Mouse (Mus musculus): ENCODE data around the gene Pkp4. TPM values are rescaled to one million over a fixed set of nuclear protein-coding genes. Genes with fewer than 3 reads are reported as not detected.

Gene Pkp4
- polyA plus RNA-seq, 2 experiments, result 5.2 to 8.9 TPM

- Histone ChIP-seq H3K4me1 (replicated peaks; ENCODE audit: control insufficient read depth in 2 of 2, insufficient read depth in 2 of 2, low read length in 1 of 2) (peaks cover 0 to 10% of the 10 kb centered on the region in 2 experiments; a peak in 2 of 4 replicates), H3K27me3 (ENCODE audit: control insufficient read depth, insufficient read depth, low read length) (peaks cover 4% of the 10 kb centered on the region; the same call in 1 of the 2 replicates), H3K4me2 (ENCODE audit: low read depth) (no peak overlapping the region), H3K9ac (replicated peaks) (no peak overlapping the region), H3K9me3 (ENCODE audit: control insufficient read depth, low read length) (no peaks in the 10 kb centered on the region), H3K27ac (no peak overlapping the region), H3K36me3 (replicated peaks; ENCODE audit: control insufficient read depth, insufficient read depth, low read depth) (no peaks in the 10 kb centered on the region), H3K4me3 (ENCODE audit: insufficient read depth in 1 of 2, low read depth in 2 of 2, low read length in 2 of 2) (no peak overlapping the region)
- DNase-seq (ENCODE audit: low read depth in 3 of 3, low spot score in 3 of 3) (no peak), ATAC-seq (ENCODE audit: insufficient read depth) (no peak)
- no peak for TF ChIP-seq CTCF (IDR thresholded peaks at IDR 0.05; ENCODE audit: low read depth)
- TF ChIP-seq EP300 (IDR thresholded peaks at IDR 0.05; ENCODE audit: low read depth), result no peak
- WGBS (ENCODE audit: insufficient replicate concordance), result 36% methylated on average over 2 of the region's 2 CpGs
Measured at GRCm38 (mm10) chr2:59158117-59158516, 2.5 kb upstream of the Pkp4 start.

- Histone ChIP-seq H3K36me3 (replicated peaks; ENCODE audit: control insufficient read depth, insufficient read depth, low read depth) (no peaks in the 10 kb centered on the region), H3K9ac (replicated peaks) (no peak overlapping the region), H3K4me1 (replicated peaks; ENCODE audit: control insufficient read depth in 2 of 2, insufficient read depth in 2 of 2, low read length in 1 of 2) (peaks cover 0 to 10% of the 10 kb centered on the region in 2 experiments; a peak in 2 of 4 replicates), H3K4me3 (ENCODE audit: insufficient read depth in 1 of 2, low read depth in 2 of 2, low read length in 2 of 2) (peak overlapping the region; percentile 42 to 82), H3K4me2 (ENCODE audit: low read depth) (peak overlapping the region; percentile 91), H3K27ac (no peak overlapping the region), H3K27me3 (ENCODE audit: control insufficient read depth, insufficient read depth, low read length) (peaks cover 4% of the 10 kb centered on the region; the same call in 1 of the 2 replicates), H3K9me3 (ENCODE audit: control insufficient read depth, low read length) (no peaks in the 10 kb centered on the region)
- under 1% methylated on average over 16 of the region's 16 CpGs for WGBS (ENCODE audit: insufficient replicate concordance)
- TF ChIP-seq CTCF (IDR thresholded peaks at IDR 0.05; ENCODE audit: low read depth), result no peak
- TF ChIP-seq EP300 (IDR thresholded peaks at IDR 0.05; ENCODE audit: low read depth), result no peak
- ATAC-seq (ENCODE audit: insufficient read depth) (no peak), DNase-seq (ENCODE audit: low read depth in 3 of 3, low spot score in 3 of 3) (no peak)
Measured at GRCm38 (mm10) chr2:59159961-59160604, 567 bp upstream of the Pkp4 start.

- H3K27ac ChIP-seq, result no peak overlapping the region
- no peak for DNase-seq (ENCODE audit: low read depth in 3 of 3, low spot score in 3 of 3)
- no peaks in the 10 kb centered on the region for H3K9me3 ChIP-seq (ENCODE audit: control insufficient read depth, low read length)
- peak overlapping the region; percentile 82 for H3K4me3 ChIP-seq (ENCODE audit: insufficient read depth in 1 of 2, low read depth in 2 of 2, low read length in 2 of 2)
- TF ChIP-seq CTCF (IDR thresholded peaks at IDR 0.05; ENCODE audit: low read depth) (no peak), EP300 (IDR thresholded peaks at IDR 0.05; ENCODE audit: low read depth) (no peak)
- peak; percentile 49 for ATAC-seq (ENCODE audit: insufficient read depth)
- peaks cover 4% of the 10 kb centered on the region; the same call in 1 of the 2 replicates for H3K27me3 ChIP-seq (ENCODE audit: control insufficient read depth, insufficient read depth, low read length)
- no peaks in the 10 kb centered on the region for H3K36me3 ChIP-seq (replicated peaks; ENCODE audit: control insufficient read depth, insufficient read depth, low read depth)
- H3K4me1 ChIP-seq (replicated peaks; ENCODE audit: control insufficient read depth in 2 of 2, insufficient read depth in 2 of 2, low read length in 1 of 2), result peaks cover 0 to 10% of the 10 kb centered on the region in 2 experiments; a peak in 2 of 4 replicates
- 0% methylated on average over 12 of the region's 58 CpGs for WGBS (ENCODE audit: insufficient replicate concordance)
- peak overlapping the region; percentile 76 for H3K9ac ChIP-seq (replicated peaks)
- H3K4me2 ChIP-seq (ENCODE audit: low read depth), result peak overlapping the region; percentile 91
Measured at GRCm38 (mm10) chr2:59161021-59161440, 381 bp downstream of the Pkp4 start.

GRCm38 (mm10) chr2:59161441-59162284 lies 1.0 kb downstream of the Pkp4 start:
- TF ChIP-seq EP300 (IDR thresholded peaks at IDR 0.05; ENCODE audit: low read depth), result no peak
- TF ChIP-seq CTCF (IDR thresholded peaks at IDR 0.05; ENCODE audit: low read depth), result peak; percentile 57
- Histone ChIP-seq H3K4me1 (replicated peaks; ENCODE audit: control insufficient read depth in 2 of 2, insufficient read depth in 2 of 2, low read length in 1 of 2) (peaks cover 0 to 10% of the 10 kb centered on the region in 2 experiments; a peak in 2 of 4 replicates), H3K36me3 (replicated peaks; ENCODE audit: control insufficient read depth, insufficient read depth, low read depth) (no peaks in the 10 kb centered on the region), H3K27ac (no peak overlapping the region), H3K9me3 (ENCODE audit: control insufficient read depth, low read length) (no peaks in the 10 kb centered on the region), H3K9ac (replicated peaks) (peak overlapping the region; percentile 76), H3K27me3 (ENCODE audit: control insufficient read depth, insufficient read depth, low read length) (peaks cover 4% of the 10 kb centered on the region; the same call in 1 of the 2 replicates), H3K4me2 (ENCODE audit: low read depth) (peak overlapping the region; percentile 91), H3K4me3 (ENCODE audit: insufficient read depth in 1 of 2, low read depth in 2 of 2, low read length in 2 of 2) (peak overlapping the region; percentile 82)
- ATAC-seq (ENCODE audit: insufficient read depth) (peak; percentile 49), DNase-seq (ENCODE audit: low read depth in 3 of 3, low spot score in 3 of 3) (peak in 1 of 3 experiments; percentile 28)
- 2% methylated on average over 74 of the region's 74 CpGs for WGBS (ENCODE audit: insufficient replicate concordance)

- H3K4me1 ChIP-seq (replicated peaks; ENCODE audit: control insufficient read depth in 2 of 2, insufficient read depth in 2 of 2, low read length in 1 of 2), result peaks cover 0 to 11% of the 10 kb centered on the region in 2 experiments; a peak in 2 of 4 replicates
- WGBS (ENCODE audit: insufficient replicate concordance), result 40% methylated on average over 8 of the region's 8 CpGs
- no peaks in the 10 kb centered on the region for H3K36me3 ChIP-seq (replicated peaks; ENCODE audit: control insufficient read depth, insufficient read depth, low read depth)
- peak overlapping the region; percentile 91 for H3K4me2 ChIP-seq (ENCODE audit: low read depth)
- ATAC-seq (ENCODE audit: insufficient read depth), result no peak
- H3K27me3 ChIP-seq (ENCODE audit: control insufficient read depth, insufficient read depth, low read length), result peaks cover 4% of the 10 kb centered on the region; the same call in 1 of the 2 replicates
- peak overlapping the region; percentile 82; a peak in 3 of 4 replicates for H3K4me3 ChIP-seq (ENCODE audit: insufficient read depth in 1 of 2, low read depth in 2 of 2, low read length in 2 of 2)
- DNase-seq (ENCODE audit: low read depth in 3 of 3, low spot score in 3 of 3), result no peak
- H3K9ac ChIP-seq (replicated peaks), result no peak overlapping the region
- H3K27ac ChIP-seq, result no peak overlapping the region
- no peaks in the 10 kb centered on the region for H3K9me3 ChIP-seq (ENCODE audit: control insufficient read depth, low read length)
- TF ChIP-seq EP300 (IDR thresholded peaks at IDR 0.05; ENCODE audit: low read depth) (no peak), CTCF (IDR thresholded peaks at IDR 0.05; ENCODE audit: low read depth) (no peak)
Measured at GRCm38 (mm10) chr2:59162285-59162600, 1.6 kb downstream of the Pkp4 start.
